Mouse (Mus musculus) MEL (cell line): ENCODE data around the gene Slc5a10. TPM values are rescaled to one million over a fixed set of nuclear protein-coding genes. Genes with fewer than 3 reads are reported as not detected.

Source experiments
- DNase-seq: peaks from one replicate; pipeline ENCODE4 v3.0.0; 2011; ENCODE audit warnings: low read depth, low spot score
- H3K27ac ChIP-seq: 2 replicates; pipeline ENCODE4 v1.5.1; 2012; ENCODE audit warnings: low read depth, mild to moderate bottlenecking, control low read depth, low read length, moderate library complexity; ENCODE audit not compliant: control insufficient read depth
- H3K27me3 ChIP-seq, 2 experiments: fragments of 150-350 bp in 1 of 2; sonication (generic) in 1 of 2; 2 replicates each; pipeline ENCODE4 v1.6.1; 2012; ENCODE audit warnings: low read length in 2 of 2, mild to moderate bottlenecking in 2 of 2, improper control_type of control experiment in 1 of 2, moderate library complexity in 1 of 2; ENCODE audit not compliant: insufficient read depth in 2 of 2, control insufficient read depth in 1 of 2
- H3K36me3 ChIP-seq, 2 experiments: 2 replicates each; pipeline ENCODE4 v1.6.1; 2012 to 2014; ENCODE audit warnings: low read length in 2 of 2, improper control_type of control experiment in 1 of 2, inconsistent platforms in 1 of 2, mild to moderate bottlenecking in 1 of 2; ENCODE audit not compliant: insufficient read depth in 2 of 2, control insufficient read depth in 1 of 2
- H3K4me1 ChIP-seq, 2 experiments: fragments of 150-350 bp in 1 of 2; sonication (generic) in 1 of 2; 2 replicates each; pipeline ENCODE4 v1.6.1; 2012; ENCODE audit warnings: low read length in 2 of 2, improper control_type of control experiment in 1 of 2, mild to moderate bottlenecking in 1 of 2; ENCODE audit not compliant: insufficient read depth in 2 of 2, control insufficient read depth in 1 of 2
- H3K4me3 ChIP-seq, 2 experiments: fragments of 150-350 bp in 1 of 2; sonication (generic) in 1 of 2; 2 replicates each; pipeline ENCODE4 v1.5.1; 2012; ENCODE audit warnings: low read depth in 2 of 2, low read length in 2 of 2, mild to moderate bottlenecking in 2 of 2, moderate library complexity in 2 of 2, control low read depth in 1 of 2, improper control_type of control experiment in 1 of 2; ENCODE audit not compliant: control insufficient read depth in 1 of 2, insufficient read depth in 1 of 2
- H3K79me2 ChIP-seq: 2 replicates; pipeline ENCODE4 v1.6.1; 2012; ENCODE audit warnings: mild to moderate bottlenecking, low read length, moderate library complexity; ENCODE audit not compliant: control insufficient read depth, poor library complexity, insufficient read depth
- H3K9ac ChIP-seq: 2 replicates; pipeline ENCODE4 v1.6.1; 2012; ENCODE audit warnings: low read depth, mild to moderate bottlenecking, control low read depth, low read length, moderate library complexity; ENCODE audit not compliant: control insufficient read depth, poor library complexity, severe bottlenecking
- H3K9me3 ChIP-seq: fragments of 150-350 bp; sonication (generic); replicated peaks from 2 replicates; pipeline ENCODE4 v1.6.1; 2012; ENCODE audit warnings: mild to moderate bottlenecking, low read length, improper control_type of control experiment, moderate library complexity; ENCODE audit not compliant: insufficient read depth
- BHLHE40 ChIP-seq: IDR thresholded peaks from 2 replicates; pipeline ENCODE4 v1.6.1; 2012; ENCODE audit warnings: low read depth, mild to moderate bottlenecking, inconsistent platforms, low read length, improper control_type of control experiment, borderline replicate concordance
- CHD1 ChIP-seq: IDR thresholded peaks from 2 replicates; pipeline ENCODE4 v1.6.1; 2012; ENCODE audit warnings: low read depth, mild to moderate bottlenecking, inconsistent platforms, low read length, improper control_type of control experiment
- CHD2 ChIP-seq: IDR thresholded peaks from 2 replicates; pipeline ENCODE4 v1.6.1; 2011; ENCODE audit warnings: low read length, improper control_type of control experiment
- CTCF ChIP-seq, 3 experiments: IDR thresholded peaks in 2 of 3; conservative IDR thresholded peaks in 1 of 3; 2 replicates each; pipeline ENCODE4 v1.5.1; 2011 to 2012; ENCODE audit warnings: low read length in 3 of 3, low read depth in 2 of 3, mild to moderate bottlenecking in 2 of 3, improper control_type of control experiment in 1 of 3, inconsistent platforms in 1 of 3, mixed read lengths in 1 of 3, moderate library complexity in 1 of 3; ENCODE audit not compliant: control insufficient read depth in 1 of 3, insufficient read depth in 1 of 3, poor library complexity in 1 of 3, severe bottlenecking in 1 of 3
- E2F4 ChIP-seq: IDR thresholded peaks from 2 replicates; pipeline ENCODE4 v1.6.1; 2011; ENCODE audit warnings: low read depth, low read length, improper control_type of control experiment, borderline replicate concordance
- ELF1 ChIP-seq: IDR thresholded peaks from 2 replicates; pipeline ENCODE4 v1.6.1; 2014; ENCODE audit warnings: low read depth, mild to moderate bottlenecking, inconsistent platforms, low read length, improper control_type of control experiment, moderate library complexity
- EP300 ChIP-seq, 2 experiments: IDR thresholded peaks; 2 replicates each; pipeline ENCODE4 v1.6.1; 2011; ENCODE audit warnings: improper control_type of control experiment in 2 of 2, low read length in 2 of 2, low read depth in 1 of 2, mild to moderate bottlenecking in 1 of 2
- ETS1 ChIP-seq: IDR thresholded peaks from 2 replicates; pipeline ENCODE4 v1.6.1; 2012; ENCODE audit warnings: low read depth, mild to moderate bottlenecking, inconsistent platforms, low read length, improper control_type of control experiment, moderate library complexity
- JUND ChIP-seq: IDR thresholded peaks from 2 replicates; pipeline ENCODE4 v1.6.1; 2011; ENCODE audit warnings: low read depth, mild to moderate bottlenecking, improper control_type of control experiment, low read length
- KAT2A ChIP-seq: conservative IDR thresholded peaks from 2 replicates; pipeline ENCODE4 v1.6.1; 2012; ENCODE audit warnings: low read depth, low read length, improper control_type of control experiment, inconsistent platforms
- MAZ ChIP-seq: IDR thresholded peaks from 2 replicates; pipeline ENCODE4 v1.6.1; 2012; ENCODE audit warnings: low read depth, mild to moderate bottlenecking, inconsistent platforms, low read length, improper control_type of control experiment
- MYB ChIP-seq: IDR thresholded peaks from 2 replicates; pipeline ENCODE4 v1.6.1; 2011; ENCODE audit warnings: mild to moderate bottlenecking, low read depth, low read length, improper control_type of control experiment
- POLR2A ChIP-seq, 2 experiments: IDR thresholded peaks; 2 replicates each; pipeline ENCODE4 v1.6.1; 2011 to 2012; ENCODE audit warnings: low read length in 2 of 2, mild to moderate bottlenecking in 2 of 2, control low read depth in 1 of 2, improper control_type of control experiment in 1 of 2, low read depth in 1 of 2, moderate library complexity in 1 of 2; ENCODE audit not compliant: control insufficient read depth in 1 of 2, insufficient read depth in 1 of 2, poor library complexity in 1 of 2
- POLR2AphosphoS2 ChIP-seq: IDR thresholded peaks from 2 replicates; pipeline ENCODE4 v1.6.1; 2011; ENCODE audit warnings: low read length, improper control_type of control experiment
- POLR2AphosphoS5 ChIP-seq: IDR thresholded peaks from 2 replicates; pipeline ENCODE4 v1.6.1; 2012; ENCODE audit warnings: low read depth, borderline replicate concordance, mild to moderate bottlenecking, inconsistent platforms, low read length, moderate library complexity, mixed read lengths
- RAD21 ChIP-seq: IDR thresholded peaks from 2 replicates; pipeline ENCODE4 v1.6.1; 2011; ENCODE audit warnings: mild to moderate bottlenecking, low read depth, low read length, improper control_type of control experiment
- RCOR1 ChIP-seq: IDR thresholded peaks from 2 replicates; pipeline ENCODE4 v1.6.1; 2012; ENCODE audit warnings: low read depth, mild to moderate bottlenecking, inconsistent platforms, low read length, improper control_type of control experiment
- SMC3 ChIP-seq: IDR thresholded peaks from 2 replicates; pipeline ENCODE4 v1.6.1; 2011; ENCODE audit warnings: low read depth, low read length, improper control_type of control experiment
- TAL1 ChIP-seq: IDR thresholded peaks from 2 replicates; pipeline ENCODE4 v1.6.1; 2012; ENCODE audit warnings: mild to moderate bottlenecking, inconsistent platforms, low read length, moderate library complexity, mixed read lengths
- TBP ChIP-seq: IDR thresholded peaks from 2 replicates; pipeline ENCODE4 v1.8.0; 2011; ENCODE audit warnings: low read depth, low read length, improper control_type of control experiment
- UBTF ChIP-seq: IDR thresholded peaks from 2 replicates; pipeline ENCODE4 v1.6.1; 2012; ENCODE audit warnings: low read depth, mild to moderate bottlenecking, inconsistent platforms, low read length, improper control_type of control experiment, moderate library complexity, borderline replicate concordance; ENCODE audit not compliant: insufficient read depth
- ZC3H11A ChIP-seq: IDR thresholded peaks from 2 replicates; pipeline ENCODE4 v1.6.1; 2012; ENCODE audit warnings: low read depth, mild to moderate bottlenecking, inconsistent platforms, low read length, improper control_type of control experiment
- ZMIZ1 ChIP-seq: IDR thresholded peaks from 2 replicates; pipeline ENCODE4 v1.6.1; 2012; ENCODE audit warnings: low read depth, mild to moderate bottlenecking, inconsistent platforms, low read length, improper control_type of control experiment, moderate library complexity
- ZNF384 ChIP-seq: IDR thresholded peaks from 2 replicates; pipeline ENCODE4 v1.6.1; 2012; ENCODE audit warnings: low read depth, mild to moderate bottlenecking, inconsistent platforms, low read length, improper control_type of control experiment
- polyA plus RNA-seq, 2 experiments: library from polyadenylated mRNA; stranded (reverse) in 1 of 2; unstranded in 1 of 2; fragments of >175 nt in 1 of 2; fragments of >200 nt in 1 of 2; gene quantifications; 2 replicates each; pipeline versions ENCODE4 v1.2.1 to v1.2.4; 2012; ENCODE audit warnings: low replicate concordance in 2 of 2, low read depth in 1 of 2; ENCODE audit not compliant: insufficient read length in 2 of 2, insufficient read depth in 1 of 2, missing spikeins in 1 of 2
- total RNA-seq: library from RNA; depleted of rRNA; stranded (reverse); fragments of 300-350 nt; gene quantifications from 2 replicates; pipeline ENCODE4 v1.2.3, GENCODE M21; 2012

The Slc5a10 gene
- total and polyA plus RNA-seq, 3 experiments: 0.08 TPM; not detected in 2

GRCm38 (mm10) chr11:61639601-61640177 is 80.9 kb downstream of the Slc5a10 start:
- no peak overlapping the region for H3K27ac ChIP-seq
- TF ChIP-seq SMC3: no peak
- no peak for TF ChIP-seq E2F4
- no peak for TF ChIP-seq UBTF
- no peak for TF ChIP-seq ZMIZ1
- TF ChIP-seq ELF1: no peak
- no peak for TF ChIP-seq JUND
- no peak for TF ChIP-seq MYB
- no peak for TF ChIP-seq TBP
- TF ChIP-seq POLR2AphosphoS2: no peak
- TF ChIP-seq KAT2A: no peak
- TF ChIP-seq ZC3H11A: no peak
- no peak for TF ChIP-seq CHD1
- TF ChIP-seq EP300 (IDR thresholded peaks at IDR 0.05; ENCODE audit: low read depth in 1 of 2, low read length in 2 of 2): no peak
- TF ChIP-seq POLR2A (IDR thresholded peaks at IDR 0.05; ENCODE audit: control insufficient read depth in 1 of 2, insufficient read depth in 1 of 2, low read depth in 1 of 2, low read length in 2 of 2, poor library complexity in 1 of 2): no peak
- no peak for TF ChIP-seq MAZ
- TF ChIP-seq, all 39 proteins: peak for 0
- no peak overlapping the region for H3K9ac ChIP-seq
- H3K79me2 ChIP-seq: no peaks in the 10 kb centered on the region
- H3K4me3 ChIP-seq: no peak overlapping the region
- peaks cover 0 to 8% of the 10 kb centered on the region in 2 experiments; a peak in 2 of 4 replicates for H3K36me3 ChIP-seq
- H3K27me3 ChIP-seq: no peaks in the 10 kb centered on the region; a peak in 2 of 4 replicates
- H3K9me3 ChIP-seq: no peaks in the 10 kb centered on the region
- no peak for DNase-seq
- H3K4me1 ChIP-seq: peaks cover 7 to 10% of the 10 kb centered on the region in 2 experiments

GRCm38 (mm10) chr11:61638764-61639536 is 81.7 kb downstream of the Slc5a10 start:
- no peak for DNase-seq
- H3K27ac ChIP-seq: no peak overlapping the region
- H3K9me3 ChIP-seq: no peaks in the 10 kb centered on the region
- peaks cover 1 to 4% of the 10 kb centered on the region in 2 experiments; a peak in 2 of 4 replicates for H3K4me1 ChIP-seq
- H3K27me3 ChIP-seq: no peaks in the 10 kb centered on the region; a peak in 2 of 4 replicates
- H3K4me3 ChIP-seq: no peak overlapping the region
- H3K36me3 ChIP-seq: peaks cover 0 to 2% of the 10 kb centered on the region in 2 experiments; a peak in 2 of 4 replicates
- H3K9ac ChIP-seq: no peak overlapping the region
- H3K79me2 ChIP-seq: no peaks in the 10 kb centered on the region
- TF ChIP-seq ZNF384 (no peak), E2F4 (no peak), ZC3H11A (no peak), CHD1 (no peak), POLR2AphosphoS5 (no peak), ETS1 (no peak), BHLHE40 (no peak), POLR2AphosphoS2 (no peak), RAD21 (no peak), CHD2 (no peak), SMC3 (no peak), RCOR1 (no peak), CTCF (IDR thresholded peaks at IDR 0.05 in 2 of 3, conservative IDR thresholded peaks at IDR 0.05 in 1 of 3; ENCODE audit: control insufficient read depth in 1 of 3, insufficient read depth in 1 of 3, low read depth in 2 of 3, low read length in 3 of 3, poor library complexity in 1 of 3, severe bottlenecking in 1 of 3) (no peak), ZMIZ1 (no peak), TAL1 (no peak)
